Mouse (Mus musculus) kidney, adult 2 months (tissue): Measurements from ENCODE around the gene Ncf1. TPM values are rescaled to one million over a fixed set of nuclear protein-coding genes. Genes with fewer than 3 reads are reported as not detected.

Experiments
- DNase-seq: peaks from one replicate; pipeline ENCODE4 v3.0.0; 2021
- H3K27ac ChIP-seq: fragments of 200-500 bp; 2 replicates; pipeline ENCODE4 v1.5.1; 2012; ENCODE audit warnings: low read depth, low read length, control low read depth, inconsistent platforms; ENCODE audit not compliant: insufficient read depth
- H3K27me3 ChIP-seq: fragments of 200-500 bp; replicated peaks from 2 replicates; pipeline ENCODE4 v1.6.1; 2012; ENCODE audit warnings: mild to moderate bottlenecking, moderate library complexity, low read length, inconsistent platforms; ENCODE audit not compliant: control insufficient read depth, insufficient read depth
- H3K36me3 ChIP-seq: fragments of 200-500 bp; 2 replicates; pipeline ENCODE4 v1.6.1; 2012; ENCODE audit warnings: mild to moderate bottlenecking, moderate library complexity, low read length, inconsistent platforms; ENCODE audit not compliant: control insufficient read depth, insufficient read depth
- H3K4me1 ChIP-seq: fragments of 200-500 bp; 2 replicates; pipeline ENCODE4 v1.6.1; 2011; ENCODE audit warnings: low read length; ENCODE audit not compliant: control insufficient read depth, insufficient read depth
- H3K4me3 ChIP-seq: fragments of 200-500 bp; 2 replicates; pipeline ENCODE4 v1.5.1; 2011; ENCODE audit warnings: mild to moderate bottlenecking, low read depth, low read length, control low read depth; ENCODE audit not compliant: insufficient read depth
- CTCF ChIP-seq: fragments of 200-500 bp; conservative IDR thresholded peaks from 2 replicates; pipeline ENCODE4 v1.5.1; 2011; ENCODE audit warnings: low read depth, mild to moderate bottlenecking, control low read depth, low read length, moderate library complexity, mixed read lengths; ENCODE audit not compliant: insufficient read depth, insufficient read length
- POLR2A ChIP-seq: fragments of 200-500 bp; IDR thresholded peaks from one replicate; pipeline ENCODE4 v1.6.1; 2011; ENCODE audit warnings: low read depth, low read length, control low read depth
- WGBS: fragments of 180-500 bp; shearing (Covaris S2); methylation state at CpG from one replicate; pipeline ENCODE4 v1.1.7; 2018; 5-methylcytosine and 5-hydroxymethylcytosine counted together
- polyA plus RNA-seq: library from polyadenylated mRNA; depleted of rRNA; stranded (reverse); fragments of >200 nt; gene quantifications from 2 replicates; pipeline ENCODE4 v1.2.3, GENCODE M21; 2012

Ncf1 gene
- polyA plus RNA-seq, 1 experiment = 6.7 TPM

GRCm38 (mm10) chr5:134231376-134231775 lies 2.0 kb upstream of the Ncf1 start:
- TF ChIP-seq CTCF = no peak
- no peak for TF ChIP-seq POLR2A
- Histone ChIP-seq H3K36me3 (no peaks in the 10 kb centered on the region), H3K4me1 (no peaks in the 10 kb centered on the region), H3K4me3 (no peak overlapping the region), H3K27ac (no peak overlapping the region), H3K27me3 (no peaks in the 10 kb centered on the region)
- DNase-seq = peak; percentile 59
- WGBS = 65% methylated on average over 5 of the region's 5 CpGs

GRCm38 (mm10) chr5:134228249-134228638 lies 1.2 kb downstream of the Ncf1 start:
- H3K27me3 ChIP-seq = no peaks in the 10 kb centered on the region
- TF ChIP-seq POLR2A (no peak), CTCF (no peak)
- no peaks in the 10 kb centered on the region for H3K4me1 ChIP-seq
- H3K36me3 ChIP-seq = no peaks in the 10 kb centered on the region
- no peak for DNase-seq
- H3K27ac ChIP-seq = no peak overlapping the region
- 80% methylated on average over 6 of the region's 6 CpGs for WGBS
- no peak overlapping the region for H3K4me3 ChIP-seq

DNA sequence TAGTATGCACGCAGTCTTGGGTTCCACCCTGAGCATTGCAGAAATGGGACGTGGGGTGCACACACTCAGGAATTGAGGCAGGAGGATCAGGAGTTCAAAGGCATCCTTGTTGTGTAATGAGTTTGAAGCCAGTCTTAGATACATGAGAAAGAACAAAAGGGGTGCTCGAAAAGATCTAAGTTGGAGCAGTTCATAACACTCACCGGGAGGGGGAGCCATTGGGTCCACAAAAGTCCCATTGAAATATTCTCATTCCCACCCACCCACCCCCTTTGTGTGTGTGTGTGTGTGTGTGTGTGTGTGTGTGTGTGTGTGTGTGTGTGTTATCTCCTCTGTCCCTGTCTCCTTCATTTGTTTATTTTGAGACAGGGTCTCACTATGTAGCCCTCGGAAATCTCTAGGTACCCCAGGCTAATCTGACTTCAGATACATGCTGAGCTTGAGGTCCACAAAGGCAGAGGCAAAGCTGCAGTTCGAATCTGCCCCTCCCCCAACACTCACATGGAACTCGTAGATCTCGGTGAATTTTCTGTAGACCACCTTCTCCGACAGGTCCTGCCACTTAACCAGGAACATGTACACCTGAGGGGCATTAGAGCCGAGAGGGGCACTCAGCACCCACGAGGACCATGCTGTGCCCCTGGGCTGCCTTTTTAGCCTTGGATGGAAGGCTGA lies 1.7 kb downstream of the Ncf1 start:
- peak; percentile 26; the same call in 1 of the 2 replicates for TF ChIP-seq CTCF
- TF ChIP-seq POLR2A = no peak
- no peak for DNase-seq
- H3K36me3 ChIP-seq = no peaks in the 10 kb centered on the region
- 46% methylated on average over 11 of the region's 11 CpGs for whole genome bisulfite sequencing
- no peaks in the 10 kb centered on the region for H3K4me1 ChIP-seq
- no peaks in the 10 kb centered on the region for H3K27me3 ChIP-seq
- no peak overlapping the region for H3K27ac ChIP-seq
- no peak overlapping the region for H3K4me3 ChIP-seq

- Histone ChIP-seq H3K36me3 (no peaks in the 10 kb centered on the region), H3K4me3 (no peak overlapping the region), H3K27ac (no peak overlapping the region), H3K27me3 (no peaks in the 10 kb centered on the region), H3K4me1 (no peaks in the 10 kb centered on the region; the same call in 1 of the 2 replicates)
- WGBS = 40% methylated on average over 12 of the region's 12 CpGs
- no peak for DNase-seq
- TF ChIP-seq CTCF = no peak
- no peak for TF ChIP-seq POLR2A
Observed at GRCm38 (mm10) chr5:134226946-134227345, 2.5 kb downstream of the Ncf1 start.

GRCm38 (mm10) chr5:134225110-134225901 lies 4.1 kb downstream of the Ncf1 start:
- TF ChIP-seq CTCF (no peak), POLR2A (no peak)
- H3K36me3 ChIP-seq = no peaks in the 10 kb centered on the region
- H3K27me3 ChIP-seq = no peaks in the 10 kb centered on the region
- H3K4me1 ChIP-seq = no peaks in the 10 kb centered on the region; the same call in 1 of the 2 replicates
- H3K4me3 ChIP-seq = no peak overlapping the region
- no peak for DNase-seq
- 76% methylated on average over 30 of the region's 30 CpGs for WGBS
- H3K27ac ChIP-seq = no peak overlapping the region

DNA sequence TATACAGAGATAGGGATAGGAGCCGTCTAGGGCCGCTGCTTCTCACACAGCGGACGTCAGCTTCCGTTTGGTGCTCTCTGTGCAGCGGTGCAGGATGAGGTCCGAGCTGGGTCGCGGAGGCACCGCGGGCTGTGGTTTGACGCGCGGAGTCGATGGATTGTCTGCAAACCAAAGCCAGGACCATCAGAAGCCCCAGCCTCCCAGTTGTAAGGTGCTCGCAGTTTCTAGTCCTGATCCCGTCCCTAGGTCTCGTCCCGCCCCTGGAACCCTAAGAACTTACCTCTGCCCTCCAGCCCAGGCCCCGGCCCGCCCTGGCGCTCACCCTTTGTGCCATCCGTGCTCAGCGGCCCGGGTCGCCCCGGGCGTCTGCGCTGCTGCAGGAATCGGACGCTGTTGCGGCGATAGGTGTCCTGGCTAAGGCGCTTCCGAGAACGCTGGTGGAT lies 7.7 kb downstream of the Ncf1 start:
- H3K36me3 ChIP-seq = no peaks in the 10 kb centered on the region
- H3K27me3 ChIP-seq = no peaks in the 10 kb centered on the region
- TF ChIP-seq POLR2A (no peak), CTCF (no peak)
- WGBS = 8% methylated on average over 36 of the region's 36 CpGs
- DNase-seq = no peak
- H3K4me1 ChIP-seq = no peaks in the 10 kb centered on the region; the same call in 1 of the 2 replicates
- no peak overlapping the region for H3K4me3 ChIP-seq
- H3K27ac ChIP-seq = no peak overlapping the region

GRCm38 (mm10) chr5:134221278-134221677 lies 8.1 kb downstream of the Ncf1 start:
- DNase-seq = no peak
- H3K36me3 ChIP-seq = no peaks in the 10 kb centered on the region
- TF ChIP-seq CTCF (no peak), POLR2A (no peak)
- H3K4me1 ChIP-seq = no peaks in the 10 kb centered on the region; the same call in 1 of the 2 replicates
- no peaks in the 10 kb centered on the region for H3K27me3 ChIP-seq
- WGBS = 58% methylated on average over 4 of the region's 4 CpGs
- no peak overlapping the region for H3K4me3 ChIP-seq
- H3K27ac ChIP-seq = no peak overlapping the region
